Mouse (Mus musculus) liver, embryonic 14.5 days (tissue): ENCODE data around the gene Dglucy. TPM values are rescaled to one million over a fixed set of nuclear protein-coding genes. Genes with fewer than 3 reads are reported as not detected.
A peak's percentile ranks its signal among the peaks of the same experiment; 100 is the strongest.

Source experiments
- ATAC-seq: fragments of 200-750 bp; cut with Nextera tagmentation; 2 replicates; pipeline ENCODE4 v1.8.0; 2017; ENCODE audit warnings: moderate number of reproducible peaks, mild to moderate bottlenecking, moderate library complexity; ENCODE audit not compliant: insufficient read depth
- DNase-seq, 3 experiments: peaks; one replicate each; pipeline ENCODE4 v3.0.0-alpha.2; 2012 to 2013; ENCODE audit warnings: low read depth in 3 of 3, low spot score in 3 of 3
- H3K27ac ChIP-seq: fragments of 300-500 bp; sonication (generic); 2 replicates; pipeline ENCODE4 v1.5.1; 2014; ENCODE audit warnings: moderate library complexity, mild to moderate bottlenecking, control low read depth, inconsistent platforms
- H3K27me3 ChIP-seq: fragments of 300-500 bp; sonication (generic); 2 replicates; pipeline ENCODE4 v1.6.1; 2014; ENCODE audit warnings: mild to moderate bottlenecking, low read length, moderate library complexity; ENCODE audit not compliant: control insufficient read depth, insufficient read depth
- H3K36me3 ChIP-seq: fragments of 300-500 bp; sonication (generic); replicated peaks from 2 replicates; pipeline ENCODE4 v1.6.1; 2014; ENCODE audit warnings: low read depth; ENCODE audit not compliant: control insufficient read depth, insufficient read depth
- H3K4me1 ChIP-seq, 2 experiments: fragments of 200-500 bp in 1 of 2; fragments of 300-500 bp in 1 of 2; sonication (generic) in 1 of 2; replicated peaks; 2 replicates each; pipeline ENCODE4 v1.6.1; 2012 to 2014; ENCODE audit warnings: antibody characterized with exemption in 1 of 2, inconsistent platforms in 1 of 2, low read length in 1 of 2; ENCODE audit not compliant: control insufficient read depth in 2 of 2, insufficient read depth in 2 of 2
- H3K4me2 ChIP-seq: fragments of 300-500 bp; sonication (generic); 2 replicates; pipeline ENCODE4 v1.6.1; 2014; ENCODE audit warnings: low read depth, mild to moderate bottlenecking, control low read depth, moderate library complexity
- H3K4me3 ChIP-seq, 2 experiments: fragments of 200-500 bp in 1 of 2; fragments of 300-500 bp in 1 of 2; sonication (generic) in 1 of 2; 2 replicates each; pipeline ENCODE4 v1.5.1; 2012 to 2014; ENCODE audit warnings: low read depth in 2 of 2, low read length in 2 of 2, mild to moderate bottlenecking in 2 of 2, control low read depth in 1 of 2, inconsistent platforms in 1 of 2, moderate library complexity in 1 of 2; ENCODE audit not compliant: insufficient read depth in 1 of 2
- H3K9ac ChIP-seq: fragments of 300-500 bp; sonication (generic); replicated peaks from 2 replicates; pipeline ENCODE4 v1.6.1; 2014; ENCODE audit warnings: mild to moderate bottlenecking, control low read depth, moderate library complexity
- H3K9me3 ChIP-seq: fragments of 300-500 bp; sonication (generic); 2 replicates; pipeline ENCODE4 v1.6.1; 2016; ENCODE audit warnings: low read length, mixed read lengths; ENCODE audit not compliant: control insufficient read depth
- CTCF ChIP-seq: IDR thresholded peaks from 2 replicates; pipeline ENCODE4 v1.5.1; 2016; ENCODE audit warnings: antibody characterized with exemption, low read depth, control low read depth
- EP300 ChIP-seq: IDR thresholded peaks from 2 replicates; pipeline ENCODE4 v1.6.1; 2016; ENCODE audit warnings: antibody characterized with exemption, low read depth
- WGBS: fragments of 180-500 bp; shearing (Covaris S2); extraction: QIAGEN DNeasy Blood & Tissue Kit; methylation state at CpG from one replicate; pipeline ENCODE4 v1.1.7; 2014; ENCODE audit not compliant: insufficient replicate concordance; 5-methylcytosine and 5-hydroxymethylcytosine counted together
- polyA plus RNA-seq, 2 experiments: library from polyadenylated mRNA; depleted of rRNA in 1 of 2; stranded (reverse) in 1 of 2; unstranded in 1 of 2; fragments of >200 nt; fragmentation: Nextera tagmentation in 1 of 2; extraction: Ambion mirVana in 1 of 2; gene quantifications; 2 replicates each; pipeline versions ENCODE4 v1.2.1 to v1.2.3; 2012 to 2014

Dglucy gene
- polyA plus RNA-seq, 2 experiments, result 0.63 to 1.2 TPM

DNA sequence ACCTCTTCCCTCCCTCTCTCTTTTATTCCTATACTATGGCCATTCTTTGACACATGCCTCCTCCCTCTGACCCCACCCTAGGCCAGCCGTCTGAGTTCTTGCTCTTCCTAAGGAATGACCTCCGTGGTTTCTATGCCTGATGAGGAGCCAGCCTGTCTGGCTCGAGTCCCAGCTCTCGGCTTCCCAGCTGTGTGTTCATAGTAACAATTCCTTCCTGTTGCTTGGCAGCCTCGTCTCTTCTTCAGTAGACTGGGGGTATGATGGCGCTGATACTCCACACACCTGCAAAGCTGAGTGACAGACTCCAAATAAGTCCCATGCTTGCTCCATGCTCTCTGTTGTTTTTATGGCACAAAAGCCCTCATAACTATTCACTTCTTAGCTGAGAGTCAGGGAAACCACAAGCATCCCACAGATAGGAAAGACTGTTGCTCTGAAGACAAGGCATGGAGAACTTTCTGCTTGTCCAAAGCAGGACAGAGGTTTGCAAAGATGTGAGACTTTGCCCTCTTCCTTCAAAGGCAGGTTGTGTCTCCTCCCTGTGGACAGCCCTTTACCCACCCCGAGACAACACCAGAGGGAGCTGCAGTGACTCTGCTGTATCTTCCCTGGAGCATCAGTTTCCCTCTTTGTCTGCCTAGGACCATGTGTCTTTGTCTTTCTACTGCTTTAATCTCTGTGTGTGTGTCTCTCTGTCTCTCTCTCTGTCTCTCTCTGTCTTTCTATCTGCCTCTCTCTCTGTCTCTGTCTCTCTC, 6.5 kb upstream of the Dglucy start:
- ATAC-seq, result no peak
- Histone ChIP-seq H3K36me3 (no peaks in the 10 kb centered on the region), H3K27me3 (no peaks in the 10 kb centered on the region), H3K4me1 (no peaks in the 10 kb centered on the region), H3K4me3 (no peak overlapping the region), H3K27ac (no peak overlapping the region), H3K4me2 (no peak overlapping the region), H3K9me3 (no peaks in the 10 kb centered on the region), H3K9ac (no peak overlapping the region)
- peak; percentile 54 for TF ChIP-seq CTCF
- TF ChIP-seq EP300, result no peak
- 23% methylated on average over 7 of the region's 7 CpGs for WGBS
- no peak for DNase-seq

DNA sequence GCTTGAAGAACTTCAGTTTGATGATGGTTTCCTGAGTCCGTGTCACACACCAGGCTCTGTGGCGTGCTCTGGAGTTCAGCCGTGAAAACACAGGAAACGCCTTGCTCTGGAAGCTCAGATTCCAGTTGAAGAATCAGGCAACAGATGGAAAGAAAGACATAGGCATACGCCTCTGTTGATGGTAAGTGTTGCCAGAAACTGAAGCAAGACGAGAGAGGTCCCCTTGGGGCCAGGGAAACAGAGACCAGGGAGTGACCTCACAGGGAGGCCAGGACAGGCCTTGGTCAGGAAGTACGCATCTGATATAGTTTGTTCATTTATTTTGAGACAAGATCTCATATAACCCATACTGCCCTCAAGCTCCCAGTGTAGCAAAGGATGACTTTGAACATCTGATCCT, 4.1 kb upstream of the Dglucy start:
- H3K4me3 ChIP-seq, result no peak overlapping the region
- WGBS, result 62% methylated on average over 7 of the region's 7 CpGs
- TF ChIP-seq EP300, result no peak
- no peak for TF ChIP-seq CTCF
- no peak for ATAC-seq
- H3K27ac ChIP-seq, result no peak overlapping the region
- H3K4me1 ChIP-seq, result no peaks in the 10 kb centered on the region; a peak in 2 of 4 replicates
- no peaks in the 10 kb centered on the region for H3K27me3 ChIP-seq
- no peak overlapping the region for H3K9ac ChIP-seq
- no peak for DNase-seq
- H3K4me2 ChIP-seq, result no peak overlapping the region
- no peaks in the 10 kb centered on the region for H3K9me3 ChIP-seq
- no peaks in the 10 kb centered on the region for H3K36me3 ChIP-seq

DNA sequence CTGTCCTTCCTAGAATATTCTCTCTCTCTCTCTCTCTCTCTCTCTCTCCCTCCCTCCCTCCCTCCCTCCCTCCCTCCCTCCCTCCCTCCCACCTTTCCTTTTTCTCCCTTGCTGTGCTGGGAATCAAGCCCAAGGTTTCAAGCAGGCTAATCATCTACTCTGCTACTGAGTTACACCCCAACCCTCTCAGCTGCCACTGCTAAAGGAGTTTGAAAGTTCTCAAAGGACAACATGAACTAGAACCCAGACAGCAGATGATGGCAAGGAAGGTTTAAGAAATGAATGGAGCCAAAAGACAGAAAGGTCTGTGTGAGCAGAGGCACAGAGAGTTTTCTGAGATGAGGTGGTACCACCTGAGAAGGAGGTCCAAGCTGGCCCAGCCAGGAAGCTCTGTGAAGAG, 3.6 kb upstream of the Dglucy start:
- Histone ChIP-seq H3K4me3 (no peak overlapping the region), H3K27ac (no peak overlapping the region), H3K9me3 (no peaks in the 10 kb centered on the region), H3K27me3 (no peaks in the 10 kb centered on the region), H3K9ac (no peak overlapping the region), H3K4me2 (no peak overlapping the region), H3K36me3 (no peaks in the 10 kb centered on the region), H3K4me1 (peaks cover 0 to 2% of the 10 kb centered on the region in 2 experiments; a peak in 2 of 4 replicates)
- ATAC-seq, result no peak
- no peak for DNase-seq
- no peak for TF ChIP-seq EP300

GRCm38 (mm10) chr12:100775911-100776581, 2.8 kb upstream of the Dglucy start:
- H3K27ac ChIP-seq, result no peak overlapping the region
- TF ChIP-seq EP300 (no peak), CTCF (no peak)
- no peaks in the 10 kb centered on the region for H3K27me3 ChIP-seq
- H3K9me3 ChIP-seq, result no peaks in the 10 kb centered on the region
- ATAC-seq, result no peak
- no peak overlapping the region for H3K4me3 ChIP-seq
- peaks cover 0 to 2% of the 10 kb centered on the region in 2 experiments; a peak in 2 of 4 replicates for H3K4me1 ChIP-seq
- H3K9ac ChIP-seq, result no peak overlapping the region
- H3K4me2 ChIP-seq, result no peak overlapping the region
- WGBS, result 37% methylated on average over 8 of the region's 8 CpGs
- DNase-seq, result peak in 1 of 3 experiments; percentile 24
- no peaks in the 10 kb centered on the region for H3K36me3 ChIP-seq

- H3K4me2 ChIP-seq, result no peak overlapping the region
- TF ChIP-seq CTCF, result no peak
- no peak overlapping the region for H3K4me3 ChIP-seq
- no peak overlapping the region for H3K9ac ChIP-seq
- ATAC-seq (no peak), DNase-seq (no peak)
- no peaks in the 10 kb centered on the region for H3K27me3 ChIP-seq
- H3K9me3 ChIP-seq, result no peaks in the 10 kb centered on the region
- no peaks in the 10 kb centered on the region for H3K36me3 ChIP-seq
- 66% methylated on average over 6 of the region's 6 CpGs for WGBS
- peaks cover 0 to 2% of the 10 kb centered on the region in 2 experiments; a peak in 2 of 4 replicates for H3K4me1 ChIP-seq
- H3K27ac ChIP-seq, result no peak overlapping the region
Observed at GRCm38 (mm10) chr12:100776991-100777390, 1.9 kb upstream of the Dglucy start.
